Mouse (Mus musculus): Measurements from ENCODE around the gene Ddx58.

- TF ChIP-seq GATA1 (IDR thresholded peaks at IDR 0.05; ENCODE audit: borderline replicate concordance, low read length) (no peak), FLI1 (IDR thresholded peaks at IDR 0.05; ENCODE audit: low read length) (no peak)
Measured at GRCm38 (mm10) chr4:40285582-40285981, 46.0 kb upstream of the Ddx58 start.

Data from megakaryocyte, embryonic 14.5 days (primary cell).